Mouse (Mus musculus) gastrocnemius, adult 18-20 months (tissue): ENCODE measurements around the gene Proser1. TPM values are rescaled to one million over a fixed set of nuclear protein-coding genes. Genes with fewer than 3 reads are reported as not detected.

ENCODE experiments used
- DNase-seq: peaks from one replicate; pipeline ENCODE4 v3.0.0; 2021; ENCODE audit warnings: low spot score
- total RNA-seq, 2 experiments: library from RNA; stranded (reverse); gene quantifications; 2 replicates each; pipeline ENCODE4 v1.2.3; 2021

Gene Proser1
- total RNA-seq, 2 experiments from 2014 or later = 5.4 to 5.6 TPM

- no peak for DNase-seq
Observed at GRCm38 (mm10) chr3:53465330-53465729, 1.9 kb downstream of the Proser1 start.

- DNase-seq = no peak
Observed at GRCm38 (mm10) chr3:53466481-53466880, 3.0 kb downstream of the Proser1 start.

- DNase-seq = no peak
Observed at GRCm38 (mm10) chr3:53467356-53467755, 3.9 kb downstream of the Proser1 start.

GRCm38 (mm10) chr3:53469650-53470049, 6.2 kb downstream of the Proser1 start:
- DNase-seq = no peak

- DNase-seq = no peak
Observed at GRCm38 (mm10) chr3:53472061-53472460, 8.6 kb downstream of the Proser1 start.

- DNase-seq = no peak
Observed at GRCm38 (mm10) chr3:53474179-53474578, 10.7 kb downstream of the Proser1 start.

GRCm38 (mm10) chr3:53475889-53476288, 12.4 kb downstream of the Proser1 start:
- peak; percentile 22 for DNase-seq

- DNase-seq = peak; percentile 50
Observed at GRCm38 (mm10) chr3:53477468-53477867, 14.0 kb downstream of the Proser1 start.

GRCm38 (mm10) chr3:53478419-53479046, 15.1 kb downstream of the Proser1 start:
- DNase-seq = no peak

- no peak for DNase-seq
Observed at GRCm38 (mm10) chr3:53483414-53484059, 20.1 kb downstream of the Proser1 start.

- DNase-seq = no peak
Observed at GRCm38 (mm10) chr3:53486561-53486960, 23.1 kb downstream of the Proser1 start.

- no peak for DNase-seq
Observed at GRCm38 (mm10) chr3:53486996-53487576, 23.6 kb downstream of the Proser1 start.

- DNase-seq = no peak
Observed at GRCm38 (mm10) chr3:53488353-53488752, 24.9 kb downstream of the Proser1 start, which contains the start of gene Stoml3. Gene Stoml3 (plus strand): TSS chr3:53488653.

- no peak for DNase-seq
Observed at GRCm38 (mm10) chr3:53498351-53498905, 35.0 kb downstream of the Proser1 start.

GRCm38 (mm10) chr3:53502428-53502827, 39.0 kb downstream of the Proser1 start:
- no peak for DNase-seq

- DNase-seq = no peak
Observed at GRCm38 (mm10) chr3:53513096-53513495, 49.6 kb downstream of the Proser1 start.

- DNase-seq = no peak
Observed at GRCm38 (mm10) chr3:53514221-53515065, 51.0 kb downstream of the Proser1 start.

GRCm38 (mm10) chr3:53522794-53523193, 59.3 kb downstream of the Proser1 start:
- DNase-seq = no peak

- DNase-seq = peak; percentile 34
Observed at GRCm38 (mm10) chr3:53525737-53526136, 62.3 kb downstream of the Proser1 start.

GRCm38 (mm10) chr3:53530305-53530704, 66.8 kb downstream of the Proser1 start:
- no peak for DNase-seq
